Mouse (Mus musculus): Measurements from ENCODE around the gene Agbl1. TPM values are rescaled to one million over a fixed set of nuclear protein-coding genes. Genes with fewer than 3 reads are reported as not detected.

Gene Agbl1
- polyA plus RNA-seq, 1 experiment from 2014 or later, result not detected

DNA sequence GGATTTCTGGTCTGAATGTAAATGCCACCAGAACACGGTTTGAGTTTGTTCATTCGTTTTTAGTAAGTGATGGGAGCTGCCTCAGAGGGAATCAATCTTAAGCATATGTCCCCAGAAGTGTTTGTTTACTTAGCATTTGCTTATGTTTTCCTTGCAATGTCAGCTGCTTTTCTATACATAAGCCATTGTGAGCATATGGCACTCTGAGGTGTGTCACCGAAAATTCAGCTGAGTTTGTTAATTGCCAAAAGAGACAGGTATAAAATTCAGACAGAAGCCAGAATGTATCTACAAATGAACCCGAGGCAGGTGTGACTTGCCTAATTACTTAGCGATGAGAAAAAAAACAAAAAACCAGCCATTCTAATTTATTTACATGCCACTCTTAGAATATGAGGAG, 257.8 kb downstream of the Agbl1 start:
- no peak overlapping the region for H3K27ac ChIP-seq (ENCODE audit: low read length)
- no peak overlapping the region for H3K4me3 ChIP-seq (replicated peaks; ENCODE audit: low read length)
- no peak overlapping the region for H3K4me2 ChIP-seq (ENCODE audit: low read depth, low read length)
- no peak overlapping the region for H3K9ac ChIP-seq (ENCODE audit: low read length)
- WGBS, result 64% methylated on average over 5 of the region's 5 CpGs
- no peaks in the 10 kb centered on the region for H3K9me3 ChIP-seq (replicated peaks; ENCODE audit: control insufficient read depth, low read length)
- ATAC-seq (ENCODE audit: insufficient read depth, low FRiP score), result no peak
- no peaks in the 10 kb centered on the region for H3K27me3 ChIP-seq (ENCODE audit: control insufficient read depth, insufficient read depth, low read length)
- H3K4me1 ChIP-seq (ENCODE audit: control insufficient read depth, insufficient read depth, low read length), result no peaks in the 10 kb centered on the region
- H3K36me3 ChIP-seq (ENCODE audit: control insufficient read depth, insufficient read depth, low read length), result no peaks in the 10 kb centered on the region

GRCm38 (mm10) chr7:76524291-76524690, 294.6 kb downstream of the Agbl1 start:
- Histone ChIP-seq H3K36me3 (ENCODE audit: control insufficient read depth, insufficient read depth, low read length) (no peaks in the 10 kb centered on the region), H3K4me2 (ENCODE audit: low read depth, low read length) (no peak overlapping the region), H3K4me1 (ENCODE audit: control insufficient read depth, insufficient read depth, low read length) (no peaks in the 10 kb centered on the region), H3K9me3 (replicated peaks; ENCODE audit: control insufficient read depth, low read length) (no peaks in the 10 kb centered on the region), H3K4me3 (replicated peaks; ENCODE audit: low read length) (no peak overlapping the region), H3K9ac (ENCODE audit: low read length) (no peak overlapping the region), H3K27ac (ENCODE audit: low read length) (no peak overlapping the region), H3K27me3 (ENCODE audit: control insufficient read depth, insufficient read depth, low read length) (no peaks in the 10 kb centered on the region)
- WGBS, result 32% methylated on average over 3 of the region's 3 CpGs
- ATAC-seq (ENCODE audit: insufficient read depth, low FRiP score), result no peak

DNA sequence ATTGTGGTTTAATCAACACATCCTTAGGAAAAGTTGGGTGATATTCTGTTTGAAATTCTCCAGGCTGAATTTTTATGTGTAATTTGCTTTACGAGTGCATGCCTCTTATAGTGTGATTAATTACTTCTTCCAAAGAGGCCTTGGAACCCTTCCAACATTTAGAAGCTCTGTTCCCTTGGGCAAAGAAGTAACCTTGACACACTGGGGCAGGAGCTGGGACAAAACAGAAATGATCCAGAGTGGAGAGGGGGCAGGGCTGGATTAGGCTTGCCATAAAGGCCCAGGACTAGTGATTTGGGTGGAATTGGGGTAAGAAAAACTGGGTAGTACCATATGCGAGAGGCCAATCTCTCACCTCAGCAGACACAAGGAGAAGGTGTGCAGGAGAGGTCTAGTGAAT, 316.8 kb downstream of the Agbl1 start:
- ATAC-seq (ENCODE audit: insufficient read depth, low FRiP score), result no peak
- no peaks in the 10 kb centered on the region for H3K36me3 ChIP-seq (ENCODE audit: control insufficient read depth, insufficient read depth, low read length)
- WGBS, result 44% methylated on average over 2 of the region's 2 CpGs
- H3K9me3 ChIP-seq (replicated peaks; ENCODE audit: control insufficient read depth, low read length), result no peaks in the 10 kb centered on the region
- H3K4me3 ChIP-seq (replicated peaks; ENCODE audit: low read length), result no peak overlapping the region
- H3K27ac ChIP-seq (ENCODE audit: low read length), result no peak overlapping the region
- no peaks in the 10 kb centered on the region for H3K27me3 ChIP-seq (ENCODE audit: control insufficient read depth, insufficient read depth, low read length)
- H3K9ac ChIP-seq (ENCODE audit: low read length), result no peak overlapping the region
- H3K4me2 ChIP-seq (ENCODE audit: low read depth, low read length), result no peak overlapping the region
- no peaks in the 10 kb centered on the region for H3K4me1 ChIP-seq (ENCODE audit: control insufficient read depth, insufficient read depth, low read length)

GRCm38 (mm10) chr7:76547313-76547712, 317.6 kb downstream of the Agbl1 start:
- no peaks in the 10 kb centered on the region for H3K27me3 ChIP-seq (ENCODE audit: control insufficient read depth, insufficient read depth, low read length)
- no peaks in the 10 kb centered on the region for H3K36me3 ChIP-seq (ENCODE audit: control insufficient read depth, insufficient read depth, low read length)
- ATAC-seq (ENCODE audit: insufficient read depth, low FRiP score), result no peak
- no peaks in the 10 kb centered on the region for H3K9me3 ChIP-seq (replicated peaks; ENCODE audit: control insufficient read depth, low read length)
- H3K27ac ChIP-seq (ENCODE audit: low read length), result no peak overlapping the region
- no peaks in the 10 kb centered on the region for H3K4me1 ChIP-seq (ENCODE audit: control insufficient read depth, insufficient read depth, low read length)
- H3K4me2 ChIP-seq (ENCODE audit: low read depth, low read length), result no peak overlapping the region
- no peak overlapping the region for H3K4me3 ChIP-seq (replicated peaks; ENCODE audit: low read length)
- H3K9ac ChIP-seq (ENCODE audit: low read length), result no peak overlapping the region

DNA sequence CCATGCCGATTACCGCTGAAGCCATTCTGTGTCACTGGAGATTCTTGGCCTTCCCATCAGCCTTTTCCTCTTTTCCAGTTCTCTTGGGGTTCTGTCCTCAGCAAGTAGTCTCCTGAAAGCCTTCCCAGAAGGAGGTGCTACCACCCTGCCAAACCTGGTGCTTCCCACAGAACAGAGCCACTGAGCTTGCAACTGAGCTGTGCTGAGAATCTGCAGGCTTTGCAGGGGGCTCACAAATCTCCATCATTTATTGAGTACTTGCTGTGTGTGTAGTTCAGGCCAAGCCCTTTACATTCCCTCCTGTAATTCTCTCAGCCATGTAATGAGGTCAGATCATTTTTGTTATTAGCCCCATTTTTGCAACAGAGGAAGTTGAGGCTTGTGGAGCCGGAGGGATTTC, 322.2 kb downstream of the Agbl1 start:
- no peak for ATAC-seq (ENCODE audit: insufficient read depth, low FRiP score)
- WGBS, result 62% methylated on average over 3 of the region's 3 CpGs
- no peaks in the 10 kb centered on the region for H3K36me3 ChIP-seq (ENCODE audit: control insufficient read depth, insufficient read depth, low read length)
- H3K9ac ChIP-seq (ENCODE audit: low read length), result no peak overlapping the region
- H3K4me1 ChIP-seq (ENCODE audit: control insufficient read depth, insufficient read depth, low read length), result no peaks in the 10 kb centered on the region
- H3K4me3 ChIP-seq (replicated peaks; ENCODE audit: low read length), result no peak overlapping the region
- H3K27ac ChIP-seq (ENCODE audit: low read length), result no peak overlapping the region
- H3K27me3 ChIP-seq (ENCODE audit: control insufficient read depth, insufficient read depth, low read length), result no peaks in the 10 kb centered on the region
- no peak overlapping the region for H3K4me2 ChIP-seq (ENCODE audit: low read depth, low read length)
- no peaks in the 10 kb centered on the region for H3K9me3 ChIP-seq (replicated peaks; ENCODE audit: control insufficient read depth, low read length)

GRCm38 (mm10) chr7:76560564-76561258, 331.0 kb downstream of the Agbl1 start:
- Histone ChIP-seq H3K9me3 (replicated peaks; ENCODE audit: control insufficient read depth, low read length) (no peaks in the 10 kb centered on the region), H3K36me3 (ENCODE audit: control insufficient read depth, insufficient read depth, low read length) (no peaks in the 10 kb centered on the region), H3K9ac (ENCODE audit: low read length) (no peak overlapping the region), H3K4me1 (ENCODE audit: control insufficient read depth, insufficient read depth, low read length) (no peaks in the 10 kb centered on the region), H3K4me2 (ENCODE audit: low read depth, low read length) (no peak overlapping the region), H3K4me3 (replicated peaks; ENCODE audit: low read length) (no peak overlapping the region), H3K27me3 (ENCODE audit: control insufficient read depth, insufficient read depth, low read length) (no peaks in the 10 kb centered on the region), H3K27ac (ENCODE audit: low read length) (no peak overlapping the region)
- no peak for ATAC-seq (ENCODE audit: insufficient read depth, low FRiP score)

- Histone ChIP-seq H3K27me3 (ENCODE audit: control insufficient read depth, insufficient read depth, low read length) (no peaks in the 10 kb centered on the region), H3K36me3 (ENCODE audit: control insufficient read depth, insufficient read depth, low read length) (no peaks in the 10 kb centered on the region), H3K4me3 (replicated peaks; ENCODE audit: low read length) (no peak overlapping the region), H3K9me3 (replicated peaks; ENCODE audit: control insufficient read depth, low read length) (no peaks in the 10 kb centered on the region), H3K27ac (ENCODE audit: low read length) (no peak overlapping the region), H3K9ac (ENCODE audit: low read length) (no peak overlapping the region), H3K4me2 (ENCODE audit: low read depth, low read length) (no peak overlapping the region), H3K4me1 (ENCODE audit: control insufficient read depth, insufficient read depth, low read length) (no peaks in the 10 kb centered on the region)
- WGBS, result 82% methylated on average over 4 of the region's 4 CpGs
- ATAC-seq (ENCODE audit: insufficient read depth, low FRiP score), result no peak
Observed at GRCm38 (mm10) chr7:76562506-76562905, 332.8 kb downstream of the Agbl1 start.

GRCm38 (mm10) chr7:76594566-76595079, 364.9 kb downstream of the Agbl1 start:
- H3K4me3 ChIP-seq (replicated peaks; ENCODE audit: low read length), result no peak overlapping the region
- H3K4me1 ChIP-seq (ENCODE audit: control insufficient read depth, insufficient read depth, low read length), result no peaks in the 10 kb centered on the region
- WGBS, result 42% methylated on average over 5 of the region's 5 CpGs
- no peaks in the 10 kb centered on the region for H3K36me3 ChIP-seq (ENCODE audit: control insufficient read depth, insufficient read depth, low read length)
- H3K9ac ChIP-seq (ENCODE audit: low read length), result no peak overlapping the region
- no peak overlapping the region for H3K27ac ChIP-seq (ENCODE audit: low read length)
- no peaks in the 10 kb centered on the region for H3K9me3 ChIP-seq (replicated peaks; ENCODE audit: control insufficient read depth, low read length)
- H3K27me3 ChIP-seq (ENCODE audit: control insufficient read depth, insufficient read depth, low read length), result no peaks in the 10 kb centered on the region
- ATAC-seq (ENCODE audit: insufficient read depth, low FRiP score), result peak; percentile 33
- no peak overlapping the region for H3K4me2 ChIP-seq (ENCODE audit: low read depth, low read length)

GRCm38 (mm10) chr7:76597812-76598211, 368.1 kb downstream of the Agbl1 start:
- Histone ChIP-seq H3K27ac (ENCODE audit: low read length) (no peak overlapping the region), H3K4me2 (ENCODE audit: low read depth, low read length) (no peak overlapping the region), H3K4me1 (ENCODE audit: control insufficient read depth, insufficient read depth, low read length) (no peaks in the 10 kb centered on the region), H3K9ac (ENCODE audit: low read length) (no peak overlapping the region), H3K4me3 (replicated peaks; ENCODE audit: low read length) (no peak overlapping the region), H3K9me3 (replicated peaks; ENCODE audit: control insufficient read depth, low read length) (no peaks in the 10 kb centered on the region), H3K36me3 (ENCODE audit: control insufficient read depth, insufficient read depth, low read length) (no peaks in the 10 kb centered on the region), H3K27me3 (ENCODE audit: control insufficient read depth, insufficient read depth, low read length) (no peaks in the 10 kb centered on the region)
- WGBS, result 65% methylated on average over 2 of the region's 2 CpGs
- ATAC-seq (ENCODE audit: insufficient read depth, low FRiP score), result no peak

Measured in stomach, embryonic 16.5 days (tissue).